Mouse (Mus musculus) spleen, adult 2 months (tissue): ENCODE results near the gene Gm17304.

Experiments
- CTCF ChIP-seq: fragments of 200-500 bp; IDR thresholded peaks from 2 replicates; pipeline ENCODE4 v1.5.1; 2011; ENCODE audit warnings: mild to moderate bottlenecking, inconsistent platforms; ENCODE audit not compliant: insufficient read depth, insufficient read length, insufficient replicate concordance; ENCODE audit errors: extremely low read depth
- POLR2A ChIP-seq: fragments of 200-500 bp; IDR thresholded peaks from 2 replicates; pipeline ENCODE4 v1.6.1; 2011; ENCODE audit warnings: low read depth, low read length, inconsistent platforms

DNA sequence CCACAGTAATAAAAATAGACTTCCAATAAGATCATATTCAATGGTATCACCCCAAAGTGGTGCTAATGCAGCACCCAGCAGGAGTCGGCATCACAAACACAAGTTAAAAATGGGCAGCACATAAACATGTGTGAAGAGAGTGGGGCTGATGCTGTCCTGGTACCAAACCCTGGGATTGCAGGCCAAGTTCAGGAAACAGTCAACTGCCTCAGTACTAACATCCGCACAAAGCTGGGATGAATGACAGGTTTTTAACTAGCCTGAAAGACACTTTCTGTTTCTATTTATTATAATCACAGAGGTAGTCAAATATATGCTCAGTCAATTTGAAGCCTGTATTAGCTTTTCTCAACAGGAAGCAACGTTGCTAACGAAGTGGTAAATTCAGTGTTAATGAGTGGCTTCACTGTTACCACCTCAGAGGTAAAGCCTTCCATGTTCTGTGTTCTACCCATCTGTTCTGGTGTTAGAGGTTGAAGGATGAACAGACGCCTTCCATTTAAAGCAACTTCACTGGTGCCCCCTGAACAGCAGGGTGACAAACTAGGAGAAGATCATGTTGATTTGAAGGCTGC is 31.4 kb downstream of the Gm17304 start:
- no peak for TF ChIP-seq CTCF
- no peak for TF ChIP-seq POLR2A
